Mouse (Mus musculus): ENCODE results near the gene Mecr.

- TF ChIP-seq CTCF (IDR thresholded peaks at IDR 0.05; ENCODE audit: borderline replicate concordance, insufficient read depth, low read length) (no peak), POLR2A (IDR thresholded peaks at IDR 0.05; ENCODE audit: low read depth, low read length) (no peak; the same call in 1 of the 2 replicates)
Measured at GRCm38 (mm10) chr4:131843290-131843743, at the start of gene Mecr.
